Mouse (Mus musculus) limb, embryonic 10.5 days (tissue): ENCODE measurements around the gene Mtch2. TPM values are rescaled to one million over a fixed set of nuclear protein-coding genes. Genes with fewer than 3 reads are reported as not detected.
"Not testable (repeated sequence)": the region's sequence is repeated elsewhere in the genome, so short reads cannot be mapped to it uniquely, and the experiment has no call there.

Source experiments
- DNase-seq: peaks from one replicate; pipeline ENCODE4 v3.0.0-alpha.2; 2017; ENCODE audit warnings: low spot score
- H3K27ac ChIP-seq: fragments of 300-500 bp; sonication (generic); 2 replicates; pipeline ENCODE4 v1.5.1; 2016; ENCODE audit warnings: mild to moderate bottlenecking
- H3K27me3 ChIP-seq: fragments of 300-500 bp; sonication (generic); 2 replicates; pipeline ENCODE4 v1.6.1; 2016; ENCODE audit warnings: low read depth, mild to moderate bottlenecking; ENCODE audit not compliant: poor library complexity, severe bottlenecking
- H3K36me3 ChIP-seq: fragments of 300-500 bp; sonication (generic); 2 replicates; pipeline ENCODE4 v1.6.1; 2016; ENCODE audit warnings: mild to moderate bottlenecking, moderate library complexity
- H3K4me1 ChIP-seq: fragments of 300-500 bp; sonication (generic); 2 replicates; pipeline ENCODE4 v1.6.1; 2016
- H3K4me3 ChIP-seq: fragments of 300-500 bp; sonication (generic); 2 replicates; pipeline ENCODE4 v1.5.1; 2016; ENCODE audit warnings: mild to moderate bottlenecking, moderate library complexity
- H3K9me3 ChIP-seq: fragments of 300-500 bp; sonication (generic); replicated peaks from 2 replicates; pipeline ENCODE4 v1.6.1; 2016; ENCODE audit warnings: mild to moderate bottlenecking
- WGBS: fragments of 180-500 bp; shearing (Covaris S2); methylation state at CpG from one replicate; pipeline ENCODE4 v1.1.7; 2016; 5-methylcytosine and 5-hydroxymethylcytosine counted together
- polyA plus RNA-seq: library from polyadenylated mRNA; unstranded; fragments of >200 nt; fragmentation: Nextera tagmentation; extraction: Ambion mirVana; gene quantifications from 2 replicates; pipeline ENCODE4 v1.2.1, GENCODE M21; 2016

The Mtch2 gene
- 217 and 233 TPM in 2 replicates for polyA plus RNA-seq

- H3K27me3 ChIP-seq: no peaks in the 10 kb centered on the region
- H3K36me3 ChIP-seq: peaks cover 27% of the 10 kb centered on the region
- H3K27ac ChIP-seq: peak within 1 kb of the TSS; percentile 89
- peak; percentile 98 for DNase-seq
- under 1% methylated on average over 67 of the region's 67 CpGs for WGBS
- peak within 1 kb of the TSS; percentile 74 for H3K4me3 ChIP-seq
- no peaks in the 10 kb centered on the region for H3K9me3 ChIP-seq
- H3K4me1 ChIP-seq: peaks cover 16% of the 10 kb centered on the region
These were observed at the start of gene Mtch2 for GRCm38 (mm10) chr2:90846955-90847680. Mtch2 (plus strand) TSS chr2:90847155.

- 89% methylated on average over 6 of the region's 6 CpGs for WGBS
- H3K4me3 ChIP-seq: no peak overlapping the region
- H3K27me3 ChIP-seq: no peaks in the 10 kb centered on the region
- H3K27ac ChIP-seq: no peak overlapping the region
- DNase-seq: no peak
- H3K36me3 ChIP-seq: no peaks in the 10 kb centered on the region
- no peaks in the 10 kb centered on the region for H3K4me1 ChIP-seq
- H3K9me3 ChIP-seq: no peaks in the 10 kb centered on the region
These were observed 38.5 kb upstream of the Mtch2 start for GRCm38 (mm10) chr2:90808241-90809126.

GRCm38 (mm10) chr2:90810751-90811150, 36.2 kb upstream of the Mtch2 start:
- WGBS: 91% methylated on average over 8 of the region's 8 CpGs
- H3K4me1 ChIP-seq: no peaks in the 10 kb centered on the region
- H3K27me3 ChIP-seq: no peaks in the 10 kb centered on the region
- DNase-seq: no peak
- H3K27ac ChIP-seq: no peak overlapping the region
- no peaks in the 10 kb centered on the region for H3K9me3 ChIP-seq
- no peaks in the 10 kb centered on the region for H3K36me3 ChIP-seq
- no peak overlapping the region for H3K4me3 ChIP-seq

GRCm38 (mm10) chr2:90815266-90815665, 31.7 kb upstream of the Mtch2 start:
- H3K9me3 ChIP-seq: no peaks in the 10 kb centered on the region
- no peaks in the 10 kb centered on the region for H3K36me3 ChIP-seq
- WGBS: 88% methylated on average over 2 of the region's 2 CpGs
- H3K4me1 ChIP-seq: no peaks in the 10 kb centered on the region
- no peak for DNase-seq
- H3K27me3 ChIP-seq: no peaks in the 10 kb centered on the region
- H3K27ac ChIP-seq: no peak overlapping the region
- no peak overlapping the region for H3K4me3 ChIP-seq

- WGBS: 80% methylated on average over 4 of the region's 4 CpGs
- Histone ChIP-seq H3K36me3 (no peaks in the 10 kb centered on the region), H3K9me3 (no peaks in the 10 kb centered on the region), H3K27me3 (no peaks in the 10 kb centered on the region), H3K4me3 (no peak overlapping the region), H3K27ac (no peak overlapping the region), H3K4me1 (no peaks in the 10 kb centered on the region)
- no peak for DNase-seq
These were observed 30.8 kb upstream of the Mtch2 start for GRCm38 (mm10) chr2:90816144-90816543.

GRCm38 (mm10) chr2:90818710-90819109, 28.2 kb upstream of the Mtch2 start:
- Histone ChIP-seq H3K27ac (no peak overlapping the region), H3K4me3 (no peak overlapping the region), H3K36me3 (no peaks in the 10 kb centered on the region), H3K4me1 (no peaks in the 10 kb centered on the region), H3K9me3 (no peaks in the 10 kb centered on the region), H3K27me3 (no peaks in the 10 kb centered on the region)
- no peak for DNase-seq
- WGBS: 86% methylated on average over 3 of the region's 3 CpGs

- 90% methylated on average over 3 of the region's 3 CpGs for WGBS
- Histone ChIP-seq H3K27ac (no peak overlapping the region), H3K27me3 (no peaks in the 10 kb centered on the region), H3K9me3 (no peaks in the 10 kb centered on the region), H3K4me3 (no peak overlapping the region), H3K4me1 (no peaks in the 10 kb centered on the region), H3K36me3 (no peaks in the 10 kb centered on the region)
- DNase-seq: no peak
These were observed 26.1 kb upstream of the Mtch2 start for GRCm38 (mm10) chr2:90820894-90821293.

GRCm38 (mm10) chr2:90822978-90823377, 24.0 kb upstream of the Mtch2 start:
- no peak for DNase-seq
- no peak overlapping the region for H3K4me3 ChIP-seq
- WGBS: 90% methylated on average over 2 of the region's 2 CpGs
- H3K9me3 ChIP-seq: no peaks in the 10 kb centered on the region
- H3K27me3 ChIP-seq: no peaks in the 10 kb centered on the region
- no peaks in the 10 kb centered on the region for H3K36me3 ChIP-seq
- no peaks in the 10 kb centered on the region for H3K4me1 ChIP-seq
- H3K27ac ChIP-seq: no peak overlapping the region

- Histone ChIP-seq H3K4me1 (no peaks in the 10 kb centered on the region), H3K36me3 (no peaks in the 10 kb centered on the region), H3K4me3 (no peak overlapping the region), H3K27ac (no peak overlapping the region), H3K27me3 (no peaks in the 10 kb centered on the region), H3K9me3 (no peaks in the 10 kb centered on the region)
- no peak for DNase-seq
- WGBS: 81% methylated on average over 6 of the region's 6 CpGs
These were observed 23.2 kb upstream of the Mtch2 start for GRCm38 (mm10) chr2:90823781-90824180.

GRCm38 (mm10) chr2:90824528-90824927, 22.4 kb upstream of the Mtch2 start:
- DNase-seq, H3K4me3 ChIP-seq, H3K27me3 ChIP-seq, H3K36me3 ChIP-seq, H3K9me3 ChIP-seq, H3K27ac ChIP-seq, H3K4me1 ChIP-seq: not testable (repeated sequence)
- 47% methylated on average over 10 of the region's 10 CpGs for WGBS

GRCm38 (mm10) chr2:90825515-90826172, 21.3 kb upstream of the Mtch2 start:
- Histone ChIP-seq H3K27ac (no peak overlapping the region), H3K4me1 (no peaks in the 10 kb centered on the region), H3K4me3 (no peak overlapping the region), H3K36me3 (no peaks in the 10 kb centered on the region), H3K27me3 (no peaks in the 10 kb centered on the region), H3K9me3 (no peaks in the 10 kb centered on the region)
- WGBS: 91% methylated on average over 11 of the region's 11 CpGs
- DNase-seq: no peak

GRCm38 (mm10) chr2:90828739-90829138, 18.2 kb upstream of the Mtch2 start:
- no peak overlapping the region for H3K4me3 ChIP-seq
- H3K27ac ChIP-seq: no peak overlapping the region
- no peaks in the 10 kb centered on the region for H3K4me1 ChIP-seq
- WGBS: 79% methylated on average over 7 of the region's 7 CpGs
- DNase-seq: no peak
- H3K36me3 ChIP-seq: no peaks in the 10 kb centered on the region
- no peaks in the 10 kb centered on the region for H3K27me3 ChIP-seq
- H3K9me3 ChIP-seq: no peaks in the 10 kb centered on the region

GRCm38 (mm10) chr2:90833502-90833901, 13.5 kb upstream of the Mtch2 start:
- 84% methylated on average over 5 of the region's 5 CpGs for whole genome bisulfite sequencing

More at GRCm38 (mm10) chr2:90833502-90833901, 13.5 kb upstream of the Mtch2 start:
- Histone ChIP-seq H3K27me3 (no peaks in the 10 kb centered on the region), H3K9me3 (no peaks in the 10 kb centered on the region), H3K27ac (no peak overlapping the region), H3K4me1 (no peaks in the 10 kb centered on the region), H3K36me3 (no peaks in the 10 kb centered on the region), H3K4me3 (no peak overlapping the region)
- no peak for DNase-seq
